Mouse (Mus musculus) kidney, adult 8-10 months (tissue): ENCODE data around the gene Gm42517.

Source experiments
- DNase-seq, 2 experiments: peaks; one replicate each; pipeline ENCODE4 v3.0.0; 2022

Gene Gm42517

GRCm38 (mm10) chr5:108367871-108368332, at the start of gene Gm42517:
Gene Gm42517 (minus strand): TSS chr5:108367922.
- no peak for DNase-seq

GRCm38 (mm10) chr5:108414711-108415110, 47.0 kb upstream of the Gm42517 start:
- no peak for DNase-seq

- no peak for DNase-seq
Measured at GRCm38 (mm10) chr5:108406977-108407376, 39.3 kb upstream of the Gm42517 start.

- DNase-seq: no peak
Measured at GRCm38 (mm10) chr5:108405460-108405859, 37.7 kb upstream of the Gm42517 start.

- no peak for DNase-seq
Measured at GRCm38 (mm10) chr5:108403453-108403852, 35.7 kb upstream of the Gm42517 start.

- no peak for DNase-seq
Measured at GRCm38 (mm10) chr5:108389744-108390143, 22.0 kb upstream of the Gm42517 start.

- no peak for DNase-seq
Measured at GRCm38 (mm10) chr5:108388201-108388600, 20.5 kb upstream of the Gm42517 start, which contains the start of gene Pde6b. Gene Pde6b (plus strand): TSS chr5:108388391.

GRCm38 (mm10) chr5:108386449-108386848, 18.7 kb upstream of the Gm42517 start:
- DNase-seq: no peak

- no peak for DNase-seq
Measured at GRCm38 (mm10) chr5:108385632-108386031, 17.9 kb upstream of the Gm42517 start.

GRCm38 (mm10) chr5:108378346-108378745, 10.6 kb upstream of the Gm42517 start:
- DNase-seq: no peak

- DNase-seq: no peak
Measured at GRCm38 (mm10) chr5:108376059-108376458, 8.3 kb upstream of the Gm42517 start.

- DNase-seq: no peak
Measured at GRCm38 (mm10) chr5:108374079-108374478, 6.4 kb upstream of the Gm42517 start.

- no peak for DNase-seq
Measured at GRCm38 (mm10) chr5:108369964-108370363, 2.2 kb upstream of the Gm42517 start.

GRCm38 (mm10) chr5:108368851-108369621, 1.3 kb upstream of the Gm42517 start:
- peak; percentile 2 to 11 for DNase-seq

- DNase-seq: no peak
Measured at GRCm38 (mm10) chr5:108368446-108368845, 724 bp upstream of the Gm42517 start.

GRCm38 (mm10) chr5:108366984-108367841, 509 bp downstream of the Gm42517 start:
- DNase-seq: peak; percentile 1 to 27

GRCm38 (mm10) chr5:108366328-108366983, 1.3 kb downstream of the Gm42517 start:
- DNase-seq: no peak

- no peak for DNase-seq
Measured at GRCm38 (mm10) chr5:108362330-108362729, 5.4 kb downstream of the Gm42517 start.

GRCm38 (mm10) chr5:108360211-108360610, 7.5 kb downstream of the Gm42517 start:
- no peak for DNase-seq

GRCm38 (mm10) chr5:108359491-108359890, 8.2 kb downstream of the Gm42517 start:
- no peak for DNase-seq

- DNase-seq: no peak
Measured at GRCm38 (mm10) chr5:108357862-108358261, 9.9 kb downstream of the Gm42517 start.

GRCm38 (mm10) chr5:108354056-108354455, 13.7 kb downstream of the Gm42517 start:
- no peak for DNase-seq

- DNase-seq: no peak
Measured at GRCm38 (mm10) chr5:108349511-108350148, 18.1 kb downstream of the Gm42517 start.
